Mouse (Mus musculus) kidney, postnatal 14 days (tissue): ENCODE results near the gene Mcidas.

ENCODE experiments used
- DNase-seq: peaks from one replicate; pipeline ENCODE4 v3.0.0; 2022; ENCODE audit warnings: mixed read lengths

Mcidas gene

DNA sequence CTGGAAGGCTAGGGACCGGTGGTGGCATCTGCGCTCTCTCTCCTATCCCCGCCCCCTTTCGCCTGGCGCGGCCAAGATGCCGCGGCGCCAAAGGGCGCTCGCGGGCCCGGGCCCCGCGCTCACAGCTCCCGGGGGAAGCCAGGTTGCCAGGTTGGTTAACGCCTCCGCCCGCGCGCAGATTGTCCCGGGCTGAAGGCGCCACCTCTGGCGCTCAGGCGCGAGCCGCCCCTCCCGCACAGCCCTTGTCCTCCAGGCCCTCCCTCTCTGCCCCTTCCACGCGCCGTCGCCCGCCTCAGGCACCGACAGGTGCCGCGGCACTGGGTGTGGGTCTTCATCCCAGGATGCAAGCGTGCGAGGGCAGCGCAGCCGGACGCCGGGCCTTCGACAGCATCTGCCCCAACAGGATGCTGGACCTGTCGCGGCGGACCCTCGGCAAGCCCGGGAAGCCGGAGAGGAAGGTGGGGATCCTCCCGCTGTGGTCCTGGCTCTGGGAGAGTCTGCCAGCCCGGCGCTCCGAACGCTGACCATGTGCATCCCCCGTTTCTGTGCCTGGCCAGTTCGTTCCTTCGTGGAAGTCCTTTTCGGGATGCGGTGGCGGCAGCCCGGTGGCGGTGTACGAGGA lies at the start of gene Mcidas:
Mcidas (plus strand) TSS at position 315 of the 622 bp plus-strand sequence.
- DNase-seq = peak; percentile 21

GRCm38 (mm10) chr13:112945312-112945711 lies 48.3 kb upstream of the Mcidas start:
- no peak for DNase-seq

DNA sequence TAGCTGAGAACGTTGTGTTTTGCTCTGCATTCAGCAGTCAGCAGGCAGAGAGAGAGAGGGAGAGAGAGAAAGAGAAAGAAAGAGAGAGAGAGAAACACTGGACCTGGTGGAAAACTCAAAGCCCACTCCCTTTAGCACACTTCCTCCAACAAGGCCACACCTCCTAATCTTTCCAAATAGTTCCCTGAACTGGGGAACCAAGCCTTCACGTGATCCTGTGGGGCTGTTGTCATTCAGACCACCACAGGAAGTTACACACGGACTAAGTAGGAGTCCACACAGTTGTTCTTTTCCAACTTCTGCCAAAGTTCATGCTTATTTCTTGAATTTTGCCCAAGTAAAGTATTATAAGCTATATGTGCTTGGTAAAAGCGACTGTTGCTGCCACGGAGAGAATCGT lies 47.7 kb upstream of the Mcidas start:
- DNase-seq = no peak

- no peak for DNase-seq
These were observed 39.6 kb upstream of the Mcidas start for GRCm38 (mm10) chr13:112954067-112954466.

GRCm38 (mm10) chr13:112963081-112963480 lies 30.6 kb upstream of the Mcidas start:
- no peak for DNase-seq

DNA sequence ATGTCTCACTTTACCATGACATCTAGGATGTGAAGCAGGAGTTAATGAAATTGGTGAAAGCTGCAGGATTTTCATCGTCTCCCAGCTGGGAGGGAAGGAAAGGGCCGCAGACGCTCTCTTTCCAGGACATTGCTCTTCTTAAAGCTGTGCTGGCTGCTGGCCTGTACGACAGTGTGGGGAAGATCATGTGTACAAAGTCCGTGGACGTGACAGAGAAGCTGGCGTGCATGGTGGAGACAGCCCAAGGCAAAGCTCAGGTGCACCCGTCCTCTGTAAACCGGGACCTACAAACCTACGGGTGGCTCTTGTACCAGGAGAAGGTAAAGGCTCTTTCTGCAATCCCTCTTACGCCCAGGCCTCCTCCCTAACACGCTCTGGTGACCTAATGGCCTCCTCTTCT lies 29.2 kb upstream of the Mcidas start:
- DNase-seq = peak; percentile 25

GRCm38 (mm10) chr13:112967267-112967666 lies 26.4 kb upstream of the Mcidas start:
- DNase-seq = no peak

DNA sequence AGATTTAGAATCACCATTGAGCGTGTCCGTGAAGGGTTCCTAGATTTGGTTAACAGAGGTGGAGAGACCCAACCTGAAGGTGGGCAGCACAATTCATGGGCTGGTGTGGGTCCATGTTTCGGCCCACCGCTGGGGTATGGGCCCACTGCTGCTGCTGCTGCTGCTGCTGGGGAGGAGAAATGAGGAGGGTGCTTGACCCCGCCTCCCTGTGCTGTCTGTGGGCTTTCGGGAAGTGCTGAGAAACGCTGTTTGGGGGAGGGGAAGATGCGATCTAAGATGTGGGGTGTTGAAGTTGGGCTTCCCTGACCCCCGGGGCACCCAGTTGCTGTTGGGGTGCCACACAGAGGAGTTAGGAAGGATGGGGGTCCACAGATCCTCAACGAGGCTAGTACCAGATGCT lies 16.9 kb upstream of the Mcidas start:
- DNase-seq = no peak

DNA sequence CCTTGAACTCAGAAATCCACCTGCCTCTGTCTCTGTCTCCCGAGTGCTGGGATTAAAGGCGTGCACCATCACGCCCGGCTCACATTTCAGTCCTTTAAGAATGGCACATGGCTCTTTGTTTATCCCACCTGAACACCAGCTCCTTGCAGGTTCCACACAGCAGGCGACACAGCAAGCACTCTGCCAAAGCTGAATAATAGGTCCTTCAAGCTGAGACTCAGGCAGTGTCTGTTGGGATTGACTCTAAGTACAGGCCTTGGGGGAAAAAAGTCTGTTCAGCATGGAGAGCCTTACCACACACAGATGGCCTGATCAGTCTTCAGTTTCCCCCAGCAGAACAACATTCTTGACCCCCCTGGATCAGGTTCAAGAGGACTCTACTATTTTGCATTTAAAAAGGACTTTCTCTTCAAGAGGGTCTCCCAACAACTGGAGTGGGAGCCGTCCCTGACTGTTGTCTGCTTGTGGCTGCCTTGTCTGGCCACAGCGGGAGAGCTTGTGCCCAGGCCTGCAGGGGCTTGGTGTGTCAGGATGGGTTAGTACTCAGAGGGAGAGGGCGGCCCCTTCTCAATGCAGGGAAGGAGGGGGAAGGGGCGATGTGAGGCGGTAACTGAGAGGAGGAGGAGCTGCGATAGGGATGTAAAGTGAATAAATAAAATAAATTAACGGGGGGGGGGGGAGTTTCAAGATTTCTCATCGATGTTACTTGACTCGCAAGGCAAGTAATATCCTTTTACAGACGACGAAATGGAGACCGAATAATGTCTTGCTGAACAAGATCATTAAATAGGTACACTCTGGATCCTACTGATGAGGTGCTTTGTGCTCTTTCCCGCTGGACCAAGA lies 7.8 kb upstream of the Mcidas start:
- DNase-seq = no peak

DNA sequence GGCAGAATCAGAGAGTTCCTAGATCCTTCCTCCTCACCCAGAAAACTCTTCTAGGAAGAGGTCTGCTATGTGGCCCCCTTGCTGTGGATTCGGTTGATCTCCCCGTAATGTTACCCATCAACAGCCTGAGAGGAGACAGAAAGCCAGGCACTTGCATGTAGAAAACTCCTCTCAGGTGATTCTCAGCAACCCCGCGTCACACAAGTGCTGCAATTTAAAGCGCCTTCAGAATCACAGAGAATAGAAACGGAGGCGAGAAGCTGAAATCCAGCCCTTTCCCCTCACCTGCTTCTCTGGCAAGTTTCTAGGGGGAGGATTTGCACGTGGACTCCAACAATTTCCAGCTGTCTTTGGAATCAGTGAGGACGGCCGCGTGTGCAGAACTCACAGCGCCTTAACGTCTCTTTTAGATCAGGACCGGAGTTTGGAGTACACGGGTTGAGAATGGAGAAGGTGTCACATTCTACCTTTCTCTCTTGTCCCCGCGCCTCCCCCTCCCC lies 7.1 kb upstream of the Mcidas start:
- no peak for DNase-seq

- DNase-seq = peak; percentile 97
These were observed 6.1 kb upstream of the Mcidas start, which contains the start of gene Ccno for GRCm38 (mm10) chr13:112987532-112987943. Gene Ccno (plus strand): TSS chr13:112987802.

DNA sequence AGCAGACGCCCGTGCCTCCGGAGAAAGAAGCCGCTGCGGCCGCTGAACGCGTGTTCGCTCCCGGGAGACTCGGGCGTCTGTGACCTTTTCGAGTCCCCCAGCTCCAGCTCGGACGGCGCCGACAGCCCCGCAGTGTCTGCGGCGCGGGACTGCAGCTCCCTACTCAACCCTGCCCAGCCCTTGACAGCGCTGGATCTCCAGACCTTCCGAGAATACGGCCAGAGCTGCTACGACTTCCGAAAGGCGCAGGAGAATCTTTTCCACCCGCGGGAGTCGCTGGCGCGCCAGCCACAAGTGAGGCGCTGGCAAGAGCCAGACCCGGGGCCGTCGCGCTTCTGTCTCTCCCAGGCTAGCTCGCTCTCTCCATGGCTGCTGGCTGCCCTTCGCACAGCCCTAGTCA lies 5.7 kb upstream of the Mcidas start:
- DNase-seq = no peak

DNA sequence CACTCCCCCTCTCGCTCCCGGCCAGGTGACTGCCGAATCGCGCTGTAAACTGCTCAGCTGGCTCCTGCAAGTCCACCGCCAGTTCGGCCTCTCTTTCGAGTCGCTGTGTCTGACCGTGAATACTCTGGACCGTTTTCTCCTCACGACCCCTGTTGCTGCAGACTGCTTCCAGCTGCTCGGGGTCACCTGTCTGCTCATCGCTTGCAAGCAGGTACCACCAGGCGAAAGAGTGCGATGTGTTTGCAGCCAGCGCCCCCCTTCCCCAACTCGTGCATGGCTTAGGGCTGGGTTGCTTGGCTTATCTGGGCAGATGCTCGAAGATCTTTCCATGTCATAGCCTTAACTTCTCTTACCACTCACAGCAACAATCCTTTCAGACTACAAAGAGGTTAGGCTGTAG lies 4.8 kb upstream of the Mcidas start:
- no peak for DNase-seq

- DNase-seq = no peak
These were observed 4.1 kb upstream of the Mcidas start for GRCm38 (mm10) chr13:112989541-112989940.

DNA sequence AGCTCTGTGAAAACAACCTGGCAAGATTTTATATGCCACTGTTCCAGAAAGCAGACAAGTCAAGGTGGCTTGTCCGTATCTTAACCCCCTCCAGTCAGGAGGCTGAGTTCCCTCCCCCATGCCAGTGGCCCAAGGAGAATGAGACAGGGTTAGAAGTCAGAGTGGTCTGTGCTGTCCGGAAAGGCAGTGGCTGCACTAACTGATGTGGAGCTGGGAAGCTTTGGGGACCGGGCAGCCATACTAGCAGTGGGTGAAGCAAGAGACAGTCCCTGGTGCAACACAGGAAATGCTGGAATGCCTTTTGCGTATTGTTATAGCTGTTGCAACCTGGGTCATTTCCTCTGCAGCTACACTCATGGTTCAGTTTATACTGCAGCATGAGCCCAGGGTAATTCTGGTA lies 3.3 kb upstream of the Mcidas start:
- DNase-seq = no peak

GRCm38 (mm10) chr13:112994191-112994590 lies 546 bp downstream of the Mcidas start:
- peak; percentile 67 for DNase-seq

GRCm38 (mm10) chr13:112996407-112996806 lies 2.8 kb downstream of the Mcidas start:
- DNase-seq = no peak

- no peak for DNase-seq
These were observed 3.7 kb downstream of the Mcidas start for GRCm38 (mm10) chr13:112997369-112997768.

DNA sequence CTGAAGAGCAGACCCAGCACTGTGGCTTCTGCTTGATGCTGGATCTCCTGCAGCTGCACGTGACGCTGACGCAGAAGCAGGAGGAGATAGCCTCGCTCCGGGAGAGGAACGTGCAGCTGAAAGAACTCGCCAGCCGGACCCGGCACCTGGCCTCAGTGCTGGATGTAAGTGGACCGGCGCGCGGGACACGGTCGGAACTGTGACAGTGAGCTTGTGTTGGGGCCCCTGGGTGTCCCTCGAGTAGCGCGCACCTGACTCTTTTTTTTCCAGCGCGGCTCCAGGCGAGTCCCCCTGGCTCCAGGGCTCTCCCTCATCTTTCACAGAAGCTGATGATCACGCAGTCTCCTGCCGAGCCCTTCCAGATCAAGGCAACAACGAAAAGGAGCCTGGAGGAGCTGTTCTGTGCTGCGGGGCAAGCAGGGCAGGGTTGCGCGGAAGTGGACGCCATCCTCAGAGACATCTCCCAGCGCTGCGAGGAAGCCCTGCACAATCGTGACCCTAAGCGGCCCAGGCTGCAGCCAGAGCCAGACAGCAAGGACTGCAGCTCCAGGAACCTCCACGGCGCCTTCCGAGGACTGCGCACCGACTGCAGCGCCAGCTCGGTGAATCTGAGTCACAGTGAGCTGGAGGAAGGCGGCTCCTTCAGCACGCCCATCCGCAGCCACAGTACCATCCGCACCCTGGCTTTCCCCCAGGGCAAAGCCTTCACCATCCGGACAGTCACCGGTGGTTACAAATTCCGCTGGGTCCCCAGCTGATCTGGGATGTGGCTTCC lies 5.0 kb downstream of the Mcidas start:
- DNase-seq = peak; percentile 19

- no peak for DNase-seq
These were observed 6.4 kb downstream of the Mcidas start for GRCm38 (mm10) chr13:113000090-113000489.

DNA sequence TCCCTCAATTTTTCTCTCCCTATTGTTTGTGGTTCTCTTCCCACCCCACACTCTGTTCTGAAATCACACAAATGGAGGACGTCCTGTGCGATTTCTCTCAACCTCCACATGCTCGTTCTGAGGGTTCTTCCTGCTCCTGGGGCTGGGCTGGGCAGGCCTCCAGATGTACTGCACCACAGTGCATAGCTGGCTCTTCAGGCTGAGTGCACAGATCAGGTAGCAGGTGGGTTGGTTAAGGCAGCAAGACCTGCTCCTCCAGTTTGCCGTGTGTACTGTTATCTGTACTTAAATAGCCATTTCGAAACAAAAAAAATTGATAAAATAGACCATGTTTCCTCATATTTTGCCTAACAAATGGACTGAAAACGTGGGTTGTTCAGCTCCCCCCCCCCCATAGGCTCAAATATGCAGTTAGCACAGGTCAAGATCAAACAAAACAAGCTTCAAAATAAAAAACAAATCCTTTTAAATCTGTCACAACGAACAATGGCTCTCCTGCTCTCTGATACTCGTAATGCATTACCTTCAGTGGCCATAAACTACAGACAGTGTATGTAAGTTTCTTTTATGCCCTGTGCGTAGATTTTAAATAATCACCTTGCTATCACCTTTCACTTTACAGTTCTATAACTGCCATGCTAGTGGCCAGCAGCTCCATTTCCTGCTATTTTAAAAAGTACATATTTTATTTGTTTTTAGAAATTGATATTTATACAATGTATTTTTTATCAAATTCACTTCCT lies 7.1 kb downstream of the Mcidas start:
- DNase-seq = no peak

DNA sequence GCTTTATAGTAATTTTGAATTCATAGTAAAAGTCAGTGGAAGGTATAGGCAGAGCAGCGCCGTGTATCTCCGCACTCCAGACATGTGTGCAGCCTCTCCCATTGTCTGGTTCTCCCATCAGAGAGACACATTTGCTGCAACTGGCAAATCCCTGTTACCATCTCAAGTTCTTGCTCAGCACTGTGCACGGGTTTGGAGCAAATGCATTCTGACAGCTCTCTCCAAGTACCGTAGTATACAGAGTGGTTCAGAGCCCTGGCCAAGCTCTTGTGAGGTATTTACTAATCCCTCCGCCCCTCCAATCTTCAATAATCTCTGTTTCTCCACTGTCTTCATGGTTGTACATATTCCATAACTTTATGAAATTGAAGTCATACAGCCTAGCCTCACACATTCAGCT lies 19.0 kb downstream of the Mcidas start:
- DNase-seq = no peak
